Mouse (Mus musculus): ENCODE measurements at regions not wholly inside any gene's neighbourhood (a gene's known extent, or its start where the extent isn't known, plus 50 kb on each side); places are given as distances from the start of the nearest gene placed in this dataset.

GRCm38 (mm10) chr7:58399651-58400050 lies 256.3 kb upstream of the Atp10a start:
- Histone ChIP-seq H3K27me3 (ENCODE audit: control insufficient read depth, insufficient read depth, low read depth, low read length) (no peaks in the 10 kb centered on the region), H3K27ac (ENCODE audit: low read length) (no peak overlapping the region), H3K36me3 (ENCODE audit: control insufficient read depth, insufficient read depth) (no peaks in the 10 kb centered on the region), H3K4me1 (ENCODE audit: control insufficient read depth, low read depth, low read length) (no peaks in the 10 kb centered on the region; the same call in 1 of the 2 replicates), H3K9me3 (replicated peaks; ENCODE audit: control insufficient read depth, low read length) (no peaks in the 10 kb centered on the region), H3K4me2 (ENCODE audit: low read depth, low read length) (peak overlapping the region; percentile 68), H3K9ac (ENCODE audit: low read depth, low read length) (no peak overlapping the region; the same call in 1 of the 2 replicates), H3K4me3 (ENCODE audit: low read depth, low read length) (peak overlapping the region; percentile 69)
- WGBS (ENCODE audit: insufficient replicate concordance) = 30% methylated on average over 5 of the region's 5 CpGs
- ATAC-seq (ENCODE audit: low read depth) = no peak

- Histone ChIP-seq H3K4me2 (ENCODE audit: low read depth, low read length) (no peak overlapping the region), H3K9ac (ENCODE audit: low read depth, low read length) (no peak overlapping the region), H3K27me3 (ENCODE audit: control insufficient read depth, insufficient read depth, low read depth, low read length) (no peaks in the 10 kb centered on the region), H3K4me1 (ENCODE audit: control insufficient read depth, low read depth, low read length) (no peaks in the 10 kb centered on the region; the same call in 1 of the 2 replicates), H3K36me3 (ENCODE audit: control insufficient read depth, insufficient read depth) (no peaks in the 10 kb centered on the region), H3K9me3 (replicated peaks; ENCODE audit: control insufficient read depth, low read length) (no peaks in the 10 kb centered on the region), H3K4me3 (ENCODE audit: low read depth, low read length) (no peak overlapping the region), H3K27ac (ENCODE audit: low read length) (no peak overlapping the region)
- ATAC-seq (ENCODE audit: low read depth) = no peak
- WGBS (ENCODE audit: insufficient replicate concordance) = 22% methylated on average over 1 of the region's 1 CpGs
Observed at GRCm38 (mm10) chr7:58400594-58400993, 255.4 kb upstream of the Atp10a start.

- no peaks in the 10 kb centered on the region for H3K4me1 ChIP-seq (ENCODE audit: control insufficient read depth, low read depth, low read length)
- no peak for ATAC-seq (ENCODE audit: low read depth)
- no peak overlapping the region for H3K4me3 ChIP-seq (ENCODE audit: low read depth, low read length)
- WGBS (ENCODE audit: insufficient replicate concordance) = 16% methylated on average over 2 of the region's 2 CpGs
- no peaks in the 10 kb centered on the region for H3K36me3 ChIP-seq (ENCODE audit: control insufficient read depth, insufficient read depth)
- H3K27me3 ChIP-seq (ENCODE audit: control insufficient read depth, insufficient read depth, low read depth, low read length) = no peaks in the 10 kb centered on the region
- H3K9me3 ChIP-seq (replicated peaks; ENCODE audit: control insufficient read depth, low read length) = no peaks in the 10 kb centered on the region
- H3K4me2 ChIP-seq (ENCODE audit: low read depth, low read length) = no peak overlapping the region
- H3K27ac ChIP-seq (ENCODE audit: low read length) = no peak overlapping the region
- no peak overlapping the region for H3K9ac ChIP-seq (ENCODE audit: low read depth, low read length)
Observed at GRCm38 (mm10) chr7:58436888-58437625, 218.9 kb upstream of the Atp10a start.

GRCm38 (mm10) chr7:58442535-58443184 lies 213.3 kb upstream of the Atp10a start:
- no peaks in the 10 kb centered on the region for H3K4me1 ChIP-seq (ENCODE audit: control insufficient read depth, low read depth, low read length)
- no peaks in the 10 kb centered on the region for H3K36me3 ChIP-seq (ENCODE audit: control insufficient read depth, insufficient read depth)
- H3K9ac ChIP-seq (ENCODE audit: low read depth, low read length) = no peak overlapping the region
- no peaks in the 10 kb centered on the region for H3K27me3 ChIP-seq (ENCODE audit: control insufficient read depth, insufficient read depth, low read depth, low read length)
- H3K4me2 ChIP-seq (ENCODE audit: low read depth, low read length) = no peak overlapping the region
- H3K9me3 ChIP-seq (replicated peaks; ENCODE audit: control insufficient read depth, low read length) = no peaks in the 10 kb centered on the region
- 60% methylated on average over 1 of the region's 1 CpGs for WGBS (ENCODE audit: insufficient replicate concordance)
- no peak for ATAC-seq (ENCODE audit: low read depth)
- H3K4me3 ChIP-seq (ENCODE audit: low read depth, low read length) = no peak overlapping the region
- no peak overlapping the region for H3K27ac ChIP-seq (ENCODE audit: low read length)

GRCm38 (mm10) chr7:58443297-58443696 lies 212.7 kb upstream of the Atp10a start:
- no peaks in the 10 kb centered on the region for H3K36me3 ChIP-seq (ENCODE audit: control insufficient read depth, insufficient read depth)
- H3K4me2 ChIP-seq (ENCODE audit: low read depth, low read length) = no peak overlapping the region
- no peak overlapping the region for H3K4me3 ChIP-seq (ENCODE audit: low read depth, low read length)
- H3K27ac ChIP-seq (ENCODE audit: low read length) = no peak overlapping the region
- no peaks in the 10 kb centered on the region for H3K4me1 ChIP-seq (ENCODE audit: control insufficient read depth, low read depth, low read length)
- no peaks in the 10 kb centered on the region for H3K9me3 ChIP-seq (replicated peaks; ENCODE audit: control insufficient read depth, low read length)
- no peak overlapping the region for H3K9ac ChIP-seq (ENCODE audit: low read depth, low read length)
- 39% methylated on average over 3 of the region's 3 CpGs for WGBS (ENCODE audit: insufficient replicate concordance)
- ATAC-seq (ENCODE audit: low read depth) = no peak
- H3K27me3 ChIP-seq (ENCODE audit: control insufficient read depth, insufficient read depth, low read depth, low read length) = no peaks in the 10 kb centered on the region

- Histone ChIP-seq H3K9ac (ENCODE audit: low read depth, low read length) (no peak overlapping the region), H3K27ac (ENCODE audit: low read length) (no peak overlapping the region), H3K36me3 (ENCODE audit: control insufficient read depth, insufficient read depth) (no peaks in the 10 kb centered on the region), H3K4me1 (ENCODE audit: control insufficient read depth, low read depth, low read length) (no peaks in the 10 kb centered on the region), H3K4me2 (ENCODE audit: low read depth, low read length) (no peak overlapping the region), H3K27me3 (ENCODE audit: control insufficient read depth, insufficient read depth, low read depth, low read length) (no peaks in the 10 kb centered on the region), H3K9me3 (replicated peaks; ENCODE audit: control insufficient read depth, low read length) (no peaks in the 10 kb centered on the region), H3K4me3 (ENCODE audit: low read depth, low read length) (no peak overlapping the region)
- 72% methylated on average over 1 of the region's 1 CpGs for whole genome bisulfite sequencing (ENCODE audit: insufficient replicate concordance)
- ATAC-seq (ENCODE audit: low read depth) = no peak
Observed at GRCm38 (mm10) chr7:58445781-58446180, 210.2 kb upstream of the Atp10a start.

- Histone ChIP-seq H3K36me3 (ENCODE audit: control insufficient read depth, insufficient read depth) (no peaks in the 10 kb centered on the region), H3K4me2 (ENCODE audit: low read depth, low read length) (no peak overlapping the region), H3K9me3 (replicated peaks; ENCODE audit: control insufficient read depth, low read length) (no peaks in the 10 kb centered on the region), H3K27me3 (ENCODE audit: control insufficient read depth, insufficient read depth, low read depth, low read length) (no peaks in the 10 kb centered on the region), H3K4me1 (ENCODE audit: control insufficient read depth, low read depth, low read length) (no peaks in the 10 kb centered on the region), H3K27ac (ENCODE audit: low read length) (no peak overlapping the region), H3K9ac (ENCODE audit: low read depth, low read length) (no peak overlapping the region), H3K4me3 (ENCODE audit: low read depth, low read length) (no peak overlapping the region)
- no peak for ATAC-seq (ENCODE audit: low read depth)
Observed at GRCm38 (mm10) chr7:58446261-58446660, 209.7 kb upstream of the Atp10a start.

GRCm38 (mm10) chr7:58448727-58449126 lies 207.2 kb upstream of the Atp10a start:
- Histone ChIP-seq H3K9ac (ENCODE audit: low read depth, low read length) (no peak overlapping the region), H3K27me3 (ENCODE audit: control insufficient read depth, insufficient read depth, low read depth, low read length) (no peaks in the 10 kb centered on the region), H3K36me3 (ENCODE audit: control insufficient read depth, insufficient read depth) (no peaks in the 10 kb centered on the region), H3K9me3 (replicated peaks; ENCODE audit: control insufficient read depth, low read length) (no peaks in the 10 kb centered on the region), H3K27ac (ENCODE audit: low read length) (no peak overlapping the region), H3K4me2 (ENCODE audit: low read depth, low read length) (no peak overlapping the region), H3K4me3 (ENCODE audit: low read depth, low read length) (no peak overlapping the region), H3K4me1 (ENCODE audit: control insufficient read depth, low read depth, low read length) (no peaks in the 10 kb centered on the region)
- ATAC-seq (ENCODE audit: low read depth) = no peak
- WGBS (ENCODE audit: insufficient replicate concordance) = 22% methylated on average over 3 of the region's 3 CpGs

GRCm38 (mm10) chr7:58451981-58452380 lies 204.0 kb upstream of the Atp10a start:
- no peaks in the 10 kb centered on the region for H3K9me3 ChIP-seq (replicated peaks; ENCODE audit: control insufficient read depth, low read length)
- no peak overlapping the region for H3K9ac ChIP-seq (ENCODE audit: low read depth, low read length)
- 43% methylated on average over 1 of the region's 1 CpGs for WGBS (ENCODE audit: insufficient replicate concordance)
- no peaks in the 10 kb centered on the region for H3K36me3 ChIP-seq (ENCODE audit: control insufficient read depth, insufficient read depth)
- H3K4me1 ChIP-seq (ENCODE audit: control insufficient read depth, low read depth, low read length) = no peaks in the 10 kb centered on the region
- H3K4me2 ChIP-seq (ENCODE audit: low read depth, low read length) = no peak overlapping the region
- ATAC-seq (ENCODE audit: low read depth) = no peak
- H3K27me3 ChIP-seq (ENCODE audit: control insufficient read depth, insufficient read depth, low read depth, low read length) = no peaks in the 10 kb centered on the region
- H3K27ac ChIP-seq (ENCODE audit: low read length) = no peak overlapping the region
- H3K4me3 ChIP-seq (ENCODE audit: low read depth, low read length) = no peak overlapping the region
